Mouse (Mus musculus): ENCODE results near the gene Ppm1j. TPM values are rescaled to one million over a fixed set of nuclear protein-coding genes. Genes with fewer than 3 reads are reported as not detected.
"Not testable (repeated sequence)": the region's sequence is repeated elsewhere in the genome, so short reads cannot be mapped to it uniquely, and the experiment has no call there.

The Ppm1j gene
- polyA plus RNA-seq, 1 experiment from 2014 or later = 1.3 TPM

GRCm38 (mm10) chr3:104762103-104762863 lies 18.6 kb upstream of the Ppm1j start:
- H3K9ac ChIP-seq; H3K27ac ChIP-seq; DNase-seq (ENCODE audit: low spot score); H3K9me3 ChIP-seq (ENCODE audit: control insufficient read depth, low read length); H3K4me3 ChIP-seq (replicated peaks; ENCODE audit: low read length); H3K27me3 ChIP-seq (ENCODE audit: control insufficient read depth, insufficient read depth, low read length); H3K4me1 ChIP-seq (replicated peaks; ENCODE audit: control insufficient read depth, insufficient read depth, low read length); ATAC-seq (ENCODE audit: low FRiP score); H3K36me3 ChIP-seq (replicated peaks; ENCODE audit: control insufficient read depth, insufficient read depth); H3K4me2 ChIP-seq (replicated peaks): not testable (repeated sequence)
- 24% methylated on average over 20 of the region's 20 CpGs for WGBS

GRCm38 (mm10) chr3:104765021-104765420 lies 15.8 kb upstream of the Ppm1j start:
- Histone ChIP-seq H3K36me3 (replicated peaks; ENCODE audit: control insufficient read depth, insufficient read depth) (no peaks in the 10 kb centered on the region), H3K4me1 (replicated peaks; ENCODE audit: control insufficient read depth, insufficient read depth, low read length) (no peaks in the 10 kb centered on the region), H3K9me3 (ENCODE audit: control insufficient read depth, low read length) (no peaks in the 10 kb centered on the region), H3K9ac (no peak overlapping the region), H3K4me2 (replicated peaks) (no peak overlapping the region), H3K27ac (no peak overlapping the region), H3K27me3 (ENCODE audit: control insufficient read depth, insufficient read depth, low read length) (no peaks in the 10 kb centered on the region), H3K4me3 (replicated peaks; ENCODE audit: low read length) (no peak overlapping the region)
- DNase-seq (ENCODE audit: low spot score) (no peak), ATAC-seq (ENCODE audit: low FRiP score) (no peak)
- 20% methylated on average over 4 of the region's 4 CpGs for WGBS

GRCm38 (mm10) chr3:104767141-104767540 lies 13.7 kb upstream of the Ppm1j start:
- Histone ChIP-seq H3K36me3 (replicated peaks; ENCODE audit: control insufficient read depth, insufficient read depth) (no peaks in the 10 kb centered on the region), H3K27me3 (ENCODE audit: control insufficient read depth, insufficient read depth, low read length) (no peaks in the 10 kb centered on the region), H3K9ac (no peak overlapping the region), H3K9me3 (ENCODE audit: control insufficient read depth, low read length) (no peaks in the 10 kb centered on the region), H3K27ac (no peak overlapping the region), H3K4me2 (replicated peaks) (no peak overlapping the region), H3K4me1 (replicated peaks; ENCODE audit: control insufficient read depth, insufficient read depth, low read length) (no peaks in the 10 kb centered on the region), H3K4me3 (replicated peaks; ENCODE audit: low read length) (no peak overlapping the region)
- 56% methylated on average over 2 of the region's 2 CpGs for WGBS
- DNase-seq (ENCODE audit: low spot score) (no peak), ATAC-seq (ENCODE audit: low FRiP score) (no peak)

GRCm38 (mm10) chr3:104767716-104768115 lies 13.1 kb upstream of the Ppm1j start:
- WGBS = 85% methylated on average over 4 of the region's 4 CpGs
- H3K4me2 ChIP-seq (replicated peaks) = no peak overlapping the region
- H3K36me3 ChIP-seq (replicated peaks; ENCODE audit: control insufficient read depth, insufficient read depth) = no peaks in the 10 kb centered on the region
- H3K9ac ChIP-seq = no peak overlapping the region
- no peak for ATAC-seq (ENCODE audit: low FRiP score)
- no peaks in the 10 kb centered on the region for H3K4me1 ChIP-seq (replicated peaks; ENCODE audit: control insufficient read depth, insufficient read depth, low read length)
- H3K27ac ChIP-seq = no peak overlapping the region
- no peaks in the 10 kb centered on the region for H3K27me3 ChIP-seq (ENCODE audit: control insufficient read depth, insufficient read depth, low read length)
- DNase-seq (ENCODE audit: low spot score) = no peak
- no peaks in the 10 kb centered on the region for H3K9me3 ChIP-seq (ENCODE audit: control insufficient read depth, low read length)
- no peak overlapping the region for H3K4me3 ChIP-seq (replicated peaks; ENCODE audit: low read length)

GRCm38 (mm10) chr3:104769135-104769534 lies 11.7 kb upstream of the Ppm1j start:
- H3K4me3 ChIP-seq (replicated peaks; ENCODE audit: low read length) = no peak overlapping the region
- H3K27ac ChIP-seq = no peak overlapping the region
- H3K36me3 ChIP-seq (replicated peaks; ENCODE audit: control insufficient read depth, insufficient read depth) = no peaks in the 10 kb centered on the region
- ATAC-seq (ENCODE audit: low FRiP score) = no peak
- H3K4me2 ChIP-seq (replicated peaks) = no peak overlapping the region
- H3K9ac ChIP-seq = no peak overlapping the region
- H3K27me3 ChIP-seq (ENCODE audit: control insufficient read depth, insufficient read depth, low read length) = no peaks in the 10 kb centered on the region
- no peak for DNase-seq (ENCODE audit: low spot score)
- no peaks in the 10 kb centered on the region for H3K9me3 ChIP-seq (ENCODE audit: control insufficient read depth, low read length)
- 25% methylated on average over 3 of the region's 3 CpGs for WGBS
- no peaks in the 10 kb centered on the region for H3K4me1 ChIP-seq (replicated peaks; ENCODE audit: control insufficient read depth, insufficient read depth, low read length)

GRCm38 (mm10) chr3:104770035-104770434 lies 10.8 kb upstream of the Ppm1j start:
- H3K9ac ChIP-seq = no peak overlapping the region
- no peak overlapping the region for H3K4me3 ChIP-seq (replicated peaks; ENCODE audit: low read length)
- H3K4me2 ChIP-seq (replicated peaks) = no peak overlapping the region
- no peaks in the 10 kb centered on the region for H3K9me3 ChIP-seq (ENCODE audit: control insufficient read depth, low read length)
- ATAC-seq (ENCODE audit: low FRiP score) = no peak
- H3K27ac ChIP-seq = no peak overlapping the region
- 61% methylated on average over 10 of the region's 10 CpGs for WGBS
- no peaks in the 10 kb centered on the region for H3K27me3 ChIP-seq (ENCODE audit: control insufficient read depth, insufficient read depth, low read length)
- no peaks in the 10 kb centered on the region for H3K36me3 ChIP-seq (replicated peaks; ENCODE audit: control insufficient read depth, insufficient read depth)
- DNase-seq (ENCODE audit: low spot score) = no peak
- no peaks in the 10 kb centered on the region for H3K4me1 ChIP-seq (replicated peaks; ENCODE audit: control insufficient read depth, insufficient read depth, low read length)

GRCm38 (mm10) chr3:104770918-104771317 lies 9.9 kb upstream of the Ppm1j start:
- ATAC-seq (ENCODE audit: low FRiP score) (no peak), DNase-seq (ENCODE audit: low spot score) (no peak)
- Histone ChIP-seq H3K27me3 (ENCODE audit: control insufficient read depth, insufficient read depth, low read length) (peaks cover 5% of the 10 kb centered on the region), H3K4me2 (replicated peaks) (no peak overlapping the region), H3K9ac (no peak overlapping the region), H3K9me3 (ENCODE audit: control insufficient read depth, low read length) (no peaks in the 10 kb centered on the region), H3K4me1 (replicated peaks; ENCODE audit: control insufficient read depth, insufficient read depth, low read length) (no peaks in the 10 kb centered on the region), H3K4me3 (replicated peaks; ENCODE audit: low read length) (no peak overlapping the region), H3K27ac (no peak overlapping the region), H3K36me3 (replicated peaks; ENCODE audit: control insufficient read depth, insufficient read depth) (no peaks in the 10 kb centered on the region)
- WGBS = 72% methylated on average over 3 of the region's 3 CpGs

- ATAC-seq (ENCODE audit: low FRiP score) = no peak
Observed at GRCm38 (mm10) chr3:104771460-104771859, 9.4 kb upstream of the Ppm1j start.

GRCm38 (mm10) chr3:104773301-104773700 lies 7.6 kb upstream of the Ppm1j start:
- 81% methylated on average over 7 of the region's 7 CpGs for WGBS
- ATAC-seq (ENCODE audit: low FRiP score) = no peak

More at GRCm38 (mm10) chr3:104771460-104771859, 9.4 kb upstream of the Ppm1j start:
- Histone ChIP-seq H3K36me3 (replicated peaks; ENCODE audit: control insufficient read depth, insufficient read depth) (no peaks in the 10 kb centered on the region), H3K27ac (no peak overlapping the region), H3K4me1 (replicated peaks; ENCODE audit: control insufficient read depth, insufficient read depth, low read length) (no peaks in the 10 kb centered on the region), H3K4me3 (replicated peaks; ENCODE audit: low read length) (no peak overlapping the region), H3K27me3 (ENCODE audit: control insufficient read depth, insufficient read depth, low read length) (peaks cover 11% of the 10 kb centered on the region), H3K4me2 (replicated peaks) (no peak overlapping the region), H3K9ac (no peak overlapping the region), H3K9me3 (ENCODE audit: control insufficient read depth, low read length) (no peaks in the 10 kb centered on the region)
- WGBS = 64% methylated on average over 6 of the region's 6 CpGs
- no peak for DNase-seq (ENCODE audit: low spot score)

More at GRCm38 (mm10) chr3:104773301-104773700, 7.6 kb upstream of the Ppm1j start:
- H3K9me3 ChIP-seq (ENCODE audit: control insufficient read depth, low read length) = no peaks in the 10 kb centered on the region
- H3K27ac ChIP-seq = no peak overlapping the region
- DNase-seq (ENCODE audit: low spot score) = no peak
- no peaks in the 10 kb centered on the region for H3K36me3 ChIP-seq (replicated peaks; ENCODE audit: control insufficient read depth, insufficient read depth)
- no peak overlapping the region for H3K9ac ChIP-seq
- no peaks in the 10 kb centered on the region for H3K4me1 ChIP-seq (replicated peaks; ENCODE audit: control insufficient read depth, insufficient read depth, low read length)
- no peak overlapping the region for H3K4me2 ChIP-seq (replicated peaks)
- no peak overlapping the region for H3K4me3 ChIP-seq (replicated peaks; ENCODE audit: low read length)
- H3K27me3 ChIP-seq (ENCODE audit: control insufficient read depth, insufficient read depth, low read length) = peaks cover 29% of the 10 kb centered on the region

Measured in hindbrain, embryonic 14.5 days (tissue).